Mouse (Mus musculus) splenic B cell, adult 2 months (primary cell): ENCODE measurements at regions not wholly inside any gene's neighbourhood (a gene's known extent, or its start where the extent isn't known, plus 50 kb on each side); places are given as distances from the start of the nearest gene placed in this dataset.

Experiments used
- DNase-seq: peaks from one replicate; pipeline ENCODE4 v3.0.0-alpha.2; 2011; ENCODE audit warnings: low read depth, low spot score
- H3K27me3 ChIP-seq: 2 replicates; pipeline ENCODE4 v1.6.1; 2012; ENCODE audit warnings: mild to moderate bottlenecking, low read length, moderate library complexity, mixed read lengths; ENCODE audit not compliant: control insufficient read depth, poor library complexity, insufficient read depth, severe bottlenecking
- H3K36me3 ChIP-seq: 2 replicates; pipeline ENCODE4 v1.6.1; 2012; ENCODE audit warnings: mild to moderate bottlenecking, low read length, moderate library complexity, mixed read lengths; ENCODE audit not compliant: control insufficient read depth, poor library complexity, insufficient read depth, severe bottlenecking

DNA sequence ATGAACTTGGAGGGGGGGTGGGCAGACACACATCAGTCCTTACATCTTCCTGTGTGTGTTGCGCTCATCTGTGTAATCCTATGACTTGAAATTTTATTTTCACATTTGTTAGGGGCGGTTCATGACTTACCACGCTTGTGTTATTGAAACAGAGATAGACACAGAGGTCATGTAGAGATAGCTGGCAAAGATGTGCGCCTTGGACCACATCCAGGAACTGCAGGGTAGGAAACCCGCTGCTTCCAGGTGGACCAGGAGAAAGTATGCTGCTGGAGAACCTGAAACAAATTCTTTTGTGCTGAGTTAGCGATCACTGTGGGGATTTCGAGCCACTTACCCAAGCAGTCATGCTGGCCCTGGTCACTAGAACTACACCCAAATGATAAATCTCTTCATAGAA lies 89.1 kb downstream of the Kcnj2 start:
- Histone ChIP-seq H3K36me3 (no peaks in the 10 kb centered on the region), H3K27me3 (no peaks in the 10 kb centered on the region)
- DNase-seq: no peak

DNA sequence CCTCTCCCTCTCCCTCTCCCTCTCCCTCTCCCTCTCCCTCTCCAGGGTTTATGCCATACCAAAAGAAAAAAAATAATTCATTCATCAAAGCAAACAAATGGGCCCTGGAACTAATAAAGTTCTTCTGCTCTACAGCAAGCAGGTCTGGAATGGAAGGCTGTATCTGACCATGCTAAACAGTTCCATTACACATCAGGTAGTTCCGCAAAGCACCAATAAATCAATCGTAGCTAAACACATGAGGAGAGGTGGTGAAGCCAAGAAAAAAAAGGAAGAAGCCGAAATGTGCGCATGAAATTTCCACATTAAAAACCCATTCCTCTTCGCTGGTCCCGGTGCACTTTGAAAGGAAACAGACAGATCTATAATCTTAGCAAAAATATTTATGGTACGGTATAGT lies 89.8 kb downstream of the Kcnj2 start:
- no peaks in the 10 kb centered on the region for H3K36me3 ChIP-seq
- no peak for DNase-seq
- no peaks in the 10 kb centered on the region for H3K27me3 ChIP-seq

DNA sequence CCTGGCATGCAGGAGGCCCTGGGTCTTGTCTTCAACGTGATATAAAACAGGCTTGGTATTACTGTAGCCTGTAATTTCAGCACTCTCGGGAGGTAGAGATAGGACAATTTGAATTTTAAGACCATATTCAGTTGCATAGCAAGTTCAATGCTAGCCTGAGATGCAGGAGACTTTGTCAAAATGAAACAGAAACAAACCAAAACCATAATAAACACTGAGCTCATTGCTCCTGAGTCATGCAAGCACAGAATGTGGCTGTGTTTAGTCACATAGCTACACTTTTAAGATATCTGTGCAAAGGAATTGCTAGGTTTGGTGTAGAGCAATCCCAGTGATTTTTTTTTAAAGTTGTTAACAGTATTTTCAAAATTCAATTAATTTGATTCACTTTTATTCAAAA lies 93.3 kb downstream of the Kcnj2 start:
- H3K27me3 ChIP-seq: no peaks in the 10 kb centered on the region
- no peak for DNase-seq
- no peaks in the 10 kb centered on the region for H3K36me3 ChIP-seq

DNA sequence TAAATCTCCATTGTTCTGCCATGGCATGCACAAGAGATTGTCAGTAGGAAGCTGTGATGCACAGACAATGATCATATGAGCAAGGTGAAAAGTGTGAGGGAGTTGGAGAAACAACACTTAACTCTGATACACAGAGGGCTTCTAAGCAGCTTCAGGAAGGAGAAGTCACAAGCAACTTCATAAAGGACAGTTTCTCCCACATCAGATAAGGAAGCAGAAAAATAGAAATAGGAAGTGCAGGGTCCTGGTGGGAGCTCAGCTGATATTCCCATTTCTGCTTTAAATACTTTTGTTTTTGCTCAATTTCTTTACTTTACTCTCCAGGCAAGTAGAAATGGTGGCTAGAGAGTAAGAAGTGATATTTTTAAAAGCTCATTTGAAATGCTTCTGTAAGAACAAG lies 98.9 kb downstream of the Kcnj2 start:
- Histone ChIP-seq H3K36me3 (no peaks in the 10 kb centered on the region), H3K27me3 (no peaks in the 10 kb centered on the region)
- DNase-seq: no peak

DNA sequence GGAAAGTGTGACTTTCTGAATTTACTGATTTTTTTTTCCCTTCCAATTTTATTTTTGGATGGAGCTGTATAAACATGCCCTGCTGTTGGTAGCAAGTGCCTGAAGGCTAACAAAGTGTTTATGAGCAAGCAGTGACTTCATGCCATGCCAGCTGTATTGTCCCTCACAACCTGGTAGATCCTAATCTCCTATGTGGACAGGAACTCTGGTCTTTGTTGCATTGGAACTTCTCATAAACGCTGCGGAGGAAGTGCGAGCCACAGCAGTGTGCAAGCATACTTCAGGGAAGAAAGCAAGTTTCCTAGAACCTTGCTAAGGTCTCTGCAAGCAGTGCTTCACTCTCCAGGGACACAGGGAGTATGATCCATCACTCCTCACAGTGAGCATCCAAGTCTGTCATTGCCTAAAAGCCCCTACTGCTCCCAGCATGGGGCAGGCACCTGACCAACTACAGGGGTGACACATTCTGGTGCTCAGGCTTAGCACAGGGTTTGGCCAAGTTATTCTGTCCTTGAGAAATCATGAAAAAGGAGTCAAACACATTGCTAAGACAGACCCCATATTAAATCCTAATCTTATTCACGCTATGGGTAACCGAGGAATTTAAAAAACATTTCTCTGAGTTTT lies 104.3 kb downstream of the Kcnj2 start:
- Histone ChIP-seq H3K27me3 (no peaks in the 10 kb centered on the region), H3K36me3 (no peaks in the 10 kb centered on the region)
- no peak for DNase-seq

DNA sequence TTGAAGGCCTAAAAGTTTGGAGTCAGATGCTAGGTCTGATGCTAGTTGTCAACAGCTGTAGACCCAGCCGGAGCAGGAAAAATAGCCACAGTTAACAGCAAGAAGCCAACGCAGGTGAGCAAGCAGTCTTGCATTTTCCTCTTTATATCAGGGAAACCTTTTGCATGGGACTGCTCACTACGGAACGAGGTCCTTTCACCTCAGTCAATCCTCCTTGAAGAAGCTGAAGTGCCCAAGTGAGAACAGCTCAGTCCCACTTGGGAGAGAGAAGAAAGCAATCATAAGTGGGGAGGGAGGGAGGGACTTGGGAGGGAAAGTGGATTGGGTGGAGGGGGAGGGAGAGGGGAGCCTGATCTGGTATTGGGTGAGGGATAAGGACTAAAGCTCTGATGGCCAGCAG lies 107.6 kb downstream of the Kcnj2 start:
- no peak for DNase-seq
- H3K36me3 ChIP-seq: no peaks in the 10 kb centered on the region
- H3K27me3 ChIP-seq: no peaks in the 10 kb centered on the region

DNA sequence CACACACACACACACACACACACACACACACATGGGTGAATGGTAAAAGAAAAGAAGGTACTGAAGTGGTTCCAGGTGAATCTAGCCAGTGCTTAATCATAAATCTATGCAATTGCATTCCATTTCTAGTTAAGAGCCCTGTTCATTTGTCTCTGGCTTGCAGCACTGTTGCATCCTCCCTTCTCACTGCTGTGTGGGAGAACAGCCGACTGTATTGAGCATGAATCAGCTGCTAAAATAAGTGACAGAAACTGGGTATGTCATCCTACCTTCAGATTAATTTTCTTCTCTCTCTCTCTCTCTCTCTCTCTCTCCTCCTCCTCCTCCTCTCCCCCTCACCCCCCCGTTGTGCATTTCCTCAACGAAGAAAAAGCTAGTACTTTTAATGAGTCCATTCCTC lies 109.6 kb downstream of the Kcnj2 start:
- no peak for DNase-seq
- Histone ChIP-seq H3K27me3 (no peaks in the 10 kb centered on the region), H3K36me3 (no peaks in the 10 kb centered on the region)

DNA sequence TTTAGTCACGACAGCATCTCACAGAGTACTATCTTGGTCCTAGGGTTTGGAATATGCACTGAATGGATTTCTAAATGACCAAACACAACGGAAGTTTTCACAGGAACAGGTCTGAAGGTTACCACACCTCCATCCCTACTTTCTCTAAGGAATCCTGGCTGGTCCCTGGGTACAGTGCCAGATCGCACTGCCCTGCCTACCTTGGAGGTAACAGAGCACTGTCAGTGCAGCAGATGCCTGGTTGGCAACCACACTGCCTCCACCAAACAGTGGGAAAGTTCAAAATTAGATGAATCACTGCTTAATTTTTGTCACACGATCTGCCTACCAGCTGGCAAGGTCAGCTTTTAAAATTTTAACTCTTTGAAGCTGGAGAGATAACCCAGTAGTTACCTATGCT lies 111.6 kb downstream of the Kcnj2 start:
- no peaks in the 10 kb centered on the region for H3K27me3 ChIP-seq
- no peak for DNase-seq
- H3K36me3 ChIP-seq: no peaks in the 10 kb centered on the region

DNA sequence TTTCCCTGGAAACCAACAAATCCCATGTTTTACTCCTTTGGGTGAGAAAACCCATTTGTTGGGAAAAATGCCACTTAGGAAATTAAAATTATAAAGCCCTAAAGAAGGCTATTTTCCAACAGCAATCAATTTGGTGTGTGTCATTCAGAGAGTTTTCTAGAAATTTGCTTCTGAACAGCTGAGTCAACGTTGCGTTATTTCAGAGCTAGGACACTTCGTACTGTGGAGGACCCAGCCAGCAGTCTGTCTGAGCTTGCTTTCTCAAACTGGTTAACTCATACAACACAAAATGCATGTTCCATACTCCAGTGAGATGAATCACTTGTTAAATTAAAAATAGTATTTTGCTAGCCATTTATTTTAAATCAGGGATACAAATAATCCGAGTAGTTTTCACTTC lies 131.5 kb downstream of the Kcnj2 start:
- no peaks in the 10 kb centered on the region for H3K36me3 ChIP-seq
- H3K27me3 ChIP-seq: no peaks in the 10 kb centered on the region
- no peak for DNase-seq

DNA sequence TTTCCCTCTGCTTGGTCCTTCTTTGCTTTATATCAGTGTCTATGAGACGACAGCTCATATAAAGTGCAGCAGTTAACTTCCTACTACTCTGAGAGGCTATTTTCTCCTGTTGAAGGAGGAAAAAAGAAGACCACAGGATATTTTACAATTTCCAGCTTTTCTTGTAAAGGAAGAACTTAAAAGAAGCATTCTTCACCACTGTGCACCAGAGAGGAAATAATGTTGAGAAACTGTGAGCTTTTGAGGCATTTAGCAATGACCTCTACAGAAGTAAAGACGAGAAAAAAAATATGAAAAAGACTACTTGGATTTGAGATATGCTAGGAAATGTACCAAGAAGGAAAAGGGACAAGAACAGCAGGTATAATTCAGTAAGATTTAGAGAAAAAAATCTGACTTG lies 134.5 kb downstream of the Kcnj2 start:
- Histone ChIP-seq H3K36me3 (no peaks in the 10 kb centered on the region), H3K27me3 (no peaks in the 10 kb centered on the region)
- DNase-seq: no peak

DNA sequence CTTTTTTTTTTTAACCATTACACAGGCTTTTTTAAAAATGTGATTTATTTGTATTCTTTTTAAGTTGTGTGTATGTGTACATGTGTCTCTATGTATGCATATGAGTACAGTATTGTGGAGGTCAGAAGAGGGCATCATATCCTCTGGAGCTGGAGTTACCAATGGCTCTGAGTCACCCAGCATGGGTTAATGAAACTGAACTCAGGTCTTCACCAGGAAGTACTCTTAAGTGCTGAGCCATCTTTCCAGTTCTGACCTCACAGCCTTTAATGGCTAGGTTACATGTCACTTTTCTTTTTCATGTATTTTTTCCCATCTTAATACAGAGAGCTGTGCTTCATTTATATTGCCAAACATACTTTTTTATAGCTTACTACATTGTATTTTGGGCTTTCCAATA lies 136.8 kb downstream of the Kcnj2 start:
- Histone ChIP-seq H3K36me3 (no peaks in the 10 kb centered on the region), H3K27me3 (no peaks in the 10 kb centered on the region)
- no peak for DNase-seq

DNA sequence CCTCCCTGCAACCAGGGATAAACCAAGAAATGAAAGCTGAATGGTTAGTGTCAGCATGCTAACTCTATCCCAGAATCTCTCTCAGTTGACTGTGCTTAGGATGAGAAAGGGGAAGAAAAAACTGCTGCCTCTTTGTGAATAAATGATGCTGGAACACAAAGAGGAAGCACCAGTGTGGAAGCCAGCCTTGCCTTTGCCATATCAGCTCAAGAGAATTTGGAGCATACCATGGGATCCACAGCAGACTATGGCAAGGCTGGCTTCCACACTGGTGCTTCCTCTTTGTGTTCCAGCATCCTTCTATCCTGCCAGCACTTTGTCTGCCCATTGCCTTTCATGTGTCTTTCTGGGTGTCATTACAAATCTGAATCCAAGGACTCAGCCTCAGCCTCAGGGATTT lies 144.6 kb downstream of the Kcnj2 start:
- no peaks in the 10 kb centered on the region for H3K27me3 ChIP-seq
- DNase-seq: no peak
- H3K36me3 ChIP-seq: no peaks in the 10 kb centered on the region

DNA sequence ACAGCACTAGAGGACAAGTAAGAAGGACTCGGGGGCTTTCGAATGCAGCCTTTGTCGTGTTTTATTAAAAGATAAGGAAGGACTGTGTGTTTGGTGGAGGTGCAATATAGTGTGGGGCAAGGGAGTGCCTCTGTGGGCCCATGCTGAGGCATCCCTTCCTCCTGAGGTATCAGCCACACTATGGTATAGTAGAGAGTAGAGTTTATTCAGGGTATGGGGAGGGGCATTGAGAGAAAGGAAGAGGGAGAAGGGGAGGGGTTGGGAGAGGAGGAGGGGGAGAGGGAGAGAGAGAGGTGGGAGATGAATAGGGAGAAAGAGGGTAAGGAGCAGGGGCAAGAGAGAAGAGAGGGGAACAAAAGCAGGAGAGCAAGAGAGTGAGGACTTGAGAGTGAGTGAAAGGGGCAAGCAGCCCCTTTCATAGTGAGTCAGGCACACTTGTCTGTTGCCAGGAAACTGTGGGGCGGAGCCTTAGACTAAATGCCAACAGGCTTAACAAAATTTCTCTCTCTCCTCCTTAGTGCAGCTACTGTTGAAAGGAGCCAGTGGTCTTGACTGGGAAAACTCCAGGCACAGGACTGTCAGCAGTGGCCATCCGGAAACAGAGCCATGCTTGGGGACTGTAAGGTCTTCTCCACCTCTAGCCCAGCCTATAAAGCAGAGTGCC lies 146.2 kb downstream of the Kcnj2 start:
- Histone ChIP-seq H3K36me3 (no peaks in the 10 kb centered on the region), H3K27me3 (no peaks in the 10 kb centered on the region)
- no peak for DNase-seq

DNA sequence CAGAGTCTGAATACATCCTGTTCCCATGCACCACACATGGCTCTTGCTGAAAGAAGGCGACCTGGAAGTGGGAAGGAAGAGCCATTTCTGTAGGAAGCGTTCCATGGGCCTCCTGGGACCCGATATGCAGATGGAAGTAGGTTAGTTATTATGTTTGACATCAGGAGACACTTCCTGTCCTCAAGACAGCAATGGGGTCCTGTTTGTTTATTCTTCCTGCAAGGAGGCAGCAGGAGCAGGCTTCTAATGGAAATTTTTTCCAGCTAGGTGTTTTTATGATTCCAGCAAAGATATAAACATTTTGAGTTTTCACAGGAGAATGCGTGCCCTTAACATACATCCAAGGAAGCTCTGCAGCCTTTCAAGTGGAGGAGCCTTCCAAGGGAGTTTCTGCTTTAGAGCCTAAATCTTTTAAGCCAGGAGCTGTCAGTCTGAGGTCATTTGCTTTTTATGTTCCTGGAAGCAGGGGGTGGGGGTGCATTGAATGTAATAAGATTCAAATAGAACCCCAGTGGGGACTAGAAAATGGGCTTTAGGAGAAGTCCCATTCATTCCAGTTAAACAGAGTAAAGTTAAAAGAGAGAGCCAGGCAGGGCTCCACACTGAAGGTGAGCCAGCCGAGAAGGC lies 146.9 kb downstream of the Kcnj2 start:
- Histone ChIP-seq H3K36me3 (no peaks in the 10 kb centered on the region), H3K27me3 (no peaks in the 10 kb centered on the region)
- no peak for DNase-seq

DNA sequence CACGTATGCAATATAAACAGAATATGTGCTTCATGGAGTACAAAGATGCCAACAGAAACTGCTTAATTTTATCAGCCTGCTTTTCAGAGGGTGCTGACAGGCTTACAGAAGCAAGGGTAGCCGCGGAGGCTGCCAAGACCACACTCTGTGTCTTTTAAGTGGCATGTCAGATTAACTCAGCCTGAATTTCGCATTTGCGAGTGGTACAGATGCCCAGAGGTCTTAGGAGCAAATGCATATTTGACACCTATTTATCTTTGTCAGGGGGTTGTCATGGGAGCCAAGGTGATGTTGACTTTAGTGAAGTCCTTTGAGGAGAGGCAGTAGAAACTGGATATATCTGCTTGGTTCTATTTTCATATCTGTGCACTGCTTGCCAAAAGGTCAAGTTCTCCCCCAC lies 149.0 kb downstream of the Kcnj2 start:
- H3K36me3 ChIP-seq: no peaks in the 10 kb centered on the region
- no peak for DNase-seq
- no peaks in the 10 kb centered on the region for H3K27me3 ChIP-seq

DNA sequence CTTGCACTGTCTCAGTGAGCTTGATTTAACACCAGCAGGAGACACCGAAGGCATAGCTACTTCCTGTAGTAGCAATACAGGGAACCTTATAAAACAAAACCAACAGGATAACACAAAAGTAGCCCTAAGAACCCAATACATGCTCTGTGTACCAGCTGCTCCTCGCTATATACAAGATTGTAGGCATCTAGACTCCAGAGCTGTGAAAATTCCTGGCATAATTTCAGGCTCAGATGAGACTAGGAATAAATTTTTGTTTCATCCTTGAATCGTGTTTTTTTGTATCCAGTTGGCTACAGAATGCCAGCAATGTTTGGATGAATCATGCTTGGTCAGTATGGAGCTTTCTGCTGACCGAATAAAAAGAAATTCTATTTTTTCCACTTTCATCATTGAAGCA lies 157.9 kb downstream of the Kcnj2 start:
- H3K27me3 ChIP-seq: no peaks in the 10 kb centered on the region
- no peaks in the 10 kb centered on the region for H3K36me3 ChIP-seq
- DNase-seq: no peak
